Mouse (Mus musculus) hindbrain, postnatal 0 days (tissue): Measurements from ENCODE around the gene Zc3h15. TPM values are rescaled to one million over a fixed set of nuclear protein-coding genes. Genes with fewer than 3 reads are reported as not detected.
A peak's percentile ranks its signal among the peaks of the same experiment; 100 is the strongest.
"Not testable (repeated sequence)": the region's sequence is repeated elsewhere in the genome, so short reads cannot be mapped to it uniquely, and the experiment has no call there.

Experiments used
- ATAC-seq: fragments of 200-750 bp; cut with Nextera tagmentation; 2 replicates; pipeline ENCODE4 v1.8.0; 2017; ENCODE audit warnings: mild to moderate bottlenecking, moderate TSS enrichment, moderate library complexity
- DNase-seq: peaks from one replicate; pipeline ENCODE4 v3.0.0-alpha.2; 2015; ENCODE audit warnings: low spot score
- H3K27ac ChIP-seq: fragments of 300-500 bp; sonication (generic); 2 replicates; pipeline ENCODE4 v1.5.1; 2014; ENCODE audit warnings: mild to moderate bottlenecking
- H3K27me3 ChIP-seq: fragments of 300-500 bp; sonication (generic); 2 replicates; pipeline ENCODE4 v1.6.1; 2014; ENCODE audit warnings: low read length, mixed read lengths; ENCODE audit not compliant: insufficient read depth
- H3K36me3 ChIP-seq: fragments of 300-500 bp; sonication (generic); 2 replicates; pipeline ENCODE4 v1.6.1; 2014; ENCODE audit warnings: low read length, mixed read lengths; ENCODE audit not compliant: insufficient read depth
- H3K4me1 ChIP-seq: fragments of 300-500 bp; sonication (generic); 2 replicates; pipeline ENCODE4 v1.6.1; 2014; ENCODE audit warnings: antibody characterized with exemption, low read length, mixed read lengths; ENCODE audit not compliant: insufficient read depth
- H3K4me2 ChIP-seq: fragments of 300-500 bp; sonication (generic); 2 replicates; pipeline ENCODE4 v1.6.1; 2014; ENCODE audit warnings: low read depth, mild to moderate bottlenecking, low read length, moderate library complexity, mixed read lengths
- H3K4me3 ChIP-seq: fragments of 300-500 bp; sonication (generic); 2 replicates; pipeline ENCODE4 v1.5.1; 2014; ENCODE audit warnings: low read length
- H3K9ac ChIP-seq: fragments of 300-500 bp; sonication (generic); replicated peaks from 2 replicates; pipeline ENCODE4 v1.6.1; 2014; ENCODE audit warnings: mild to moderate bottlenecking, low read length, moderate library complexity, mixed read lengths
- H3K9me3 ChIP-seq: fragments of 300-500 bp; sonication (generic); 2 replicates; pipeline ENCODE4 v1.6.1; 2016; ENCODE audit warnings: low read length, mixed read lengths
- CTCF ChIP-seq: IDR thresholded peaks from 2 replicates; pipeline ENCODE4 v1.5.1; 2016; ENCODE audit warnings: antibody characterized with exemption, control low read depth, low read depth
- WGBS: fragments of 180-500 bp; shearing (Covaris S2); extraction: QIAGEN DNeasy Blood & Tissue Kit; methylation state at CpG from one replicate; pipeline ENCODE4 v1.1.7; 2014; 5-methylcytosine and 5-hydroxymethylcytosine counted together
- polyA plus RNA-seq: library from polyadenylated mRNA; unstranded; fragments of >200 nt; fragmentation: Nextera tagmentation; extraction: Ambion mirVana; gene quantifications from 2 replicates; pipeline ENCODE4 v1.2.1, GENCODE M21; 2015
- total RNA-seq: library from RNA; depleted of rRNA; stranded (reverse); fragments of >200 nt; gene quantifications from 2 replicates; pipeline ENCODE4 v1.2.3, GENCODE M21; 2014

Zc3h15 gene
- total and polyA plus RNA-seq, 2 experiments from 2014 or later: 64.8 to 177 TPM

DNA sequence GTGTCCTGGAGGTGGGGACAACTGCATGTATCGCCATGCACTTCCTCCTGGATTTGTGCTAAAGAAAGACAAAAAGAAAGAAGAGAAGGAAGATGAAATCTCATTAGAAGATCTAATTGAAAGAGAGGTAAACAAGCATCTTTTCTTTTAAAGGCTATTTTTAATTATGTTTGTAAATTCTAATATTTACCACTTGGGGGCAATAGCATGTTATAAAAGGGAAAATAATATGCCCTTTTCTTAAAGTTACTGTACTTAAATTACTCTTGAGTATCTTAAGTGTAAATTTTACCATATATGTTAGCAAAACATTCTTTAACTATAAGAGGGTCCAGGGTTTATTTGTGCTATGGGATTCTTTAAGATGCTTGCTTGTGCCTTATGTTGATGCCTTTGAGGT lies 15.9 kb downstream of the Zc3h15 start:
- no peaks in the 10 kb centered on the region for H3K4me1 ChIP-seq
- ATAC-seq (no peak), DNase-seq (no peak)
- no peak overlapping the region for H3K4me2 ChIP-seq
- H3K27ac ChIP-seq: no peak overlapping the region
- WGBS: 87% methylated on average over 1 of the region's 1 CpGs
- H3K36me3 ChIP-seq: peaks cover 6% of the 10 kb centered on the region; the same call in 1 of the 2 replicates
- peak; percentile 18; the same call in 1 of the 2 replicates for TF ChIP-seq CTCF
- no peak overlapping the region for H3K4me3 ChIP-seq
- H3K27me3 ChIP-seq: no peaks in the 10 kb centered on the region
- no peak overlapping the region for H3K9ac ChIP-seq
- no peaks in the 10 kb centered on the region for H3K9me3 ChIP-seq

GRCm38 (mm10) chr2:83661351-83661750 lies 17.1 kb downstream of the Zc3h15 start:
- Histone ChIP-seq H3K4me3 (no peak overlapping the region), H3K36me3 (0 out of 2 replicates have a peak, but pooled peaks cover 6% of the 10 kb centered on the region), H3K9me3 (no peaks in the 10 kb centered on the region), H3K4me2 (no peak overlapping the region), H3K4me1 (no peaks in the 10 kb centered on the region), H3K9ac (no peak overlapping the region), H3K27me3 (no peaks in the 10 kb centered on the region), H3K27ac (no peak overlapping the region)
- DNase-seq: no peak
- TF ChIP-seq CTCF: no peak
- 97% methylated on average over 6 of the region's 6 CpGs for WGBS
- ATAC-seq: no peak

GRCm38 (mm10) chr2:83665051-83665450 lies 20.8 kb downstream of the Zc3h15 start:
- not testable (repeated sequence) for H3K27ac ChIP-seq, ATAC-seq, H3K27me3 ChIP-seq, H3K36me3 ChIP-seq, H3K9ac ChIP-seq, H3K4me2 ChIP-seq, H3K9me3 ChIP-seq, H3K4me1 ChIP-seq, H3K4me3 ChIP-seq, DNase-seq
- WGBS: 98% methylated on average over 2 of the region's 2 CpGs
- peak; percentile 33; the same call in 1 of the 2 replicates for TF ChIP-seq CTCF

DNA sequence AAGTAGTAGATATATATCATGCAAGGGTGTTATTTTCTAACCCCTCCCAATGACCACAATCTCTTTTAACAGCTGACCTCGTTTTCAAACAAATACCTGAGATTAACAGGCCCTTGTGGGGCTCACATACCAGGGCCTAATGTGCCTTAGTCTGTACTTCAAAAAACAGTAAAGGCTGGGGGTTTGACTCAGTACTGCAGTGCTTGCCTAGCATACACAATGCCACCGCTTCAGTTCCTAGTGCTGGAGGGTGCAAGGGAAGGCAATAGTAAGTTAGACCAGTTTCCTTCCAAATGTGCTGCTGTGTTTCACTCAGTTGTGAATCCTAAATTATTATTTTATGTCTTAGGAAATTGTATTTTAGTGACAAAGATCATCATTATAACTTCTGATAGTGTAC lies 23.2 kb downstream of the Zc3h15 start:
- Histone ChIP-seq H3K9me3 (no peaks in the 10 kb centered on the region), H3K4me2 (no peak overlapping the region), H3K27ac (no peak overlapping the region), H3K4me3 (no peak overlapping the region), H3K27me3 (no peaks in the 10 kb centered on the region), H3K36me3 (0 out of 2 replicates have a peak, but pooled peaks cover 2% of the 10 kb centered on the region), H3K9ac (no peak overlapping the region), H3K4me1 (no peaks in the 10 kb centered on the region)
- TF ChIP-seq CTCF: no peak
- 89% methylated on average over 2 of the region's 2 CpGs for WGBS
- ATAC-seq: no peak
- DNase-seq: no peak

DNA sequence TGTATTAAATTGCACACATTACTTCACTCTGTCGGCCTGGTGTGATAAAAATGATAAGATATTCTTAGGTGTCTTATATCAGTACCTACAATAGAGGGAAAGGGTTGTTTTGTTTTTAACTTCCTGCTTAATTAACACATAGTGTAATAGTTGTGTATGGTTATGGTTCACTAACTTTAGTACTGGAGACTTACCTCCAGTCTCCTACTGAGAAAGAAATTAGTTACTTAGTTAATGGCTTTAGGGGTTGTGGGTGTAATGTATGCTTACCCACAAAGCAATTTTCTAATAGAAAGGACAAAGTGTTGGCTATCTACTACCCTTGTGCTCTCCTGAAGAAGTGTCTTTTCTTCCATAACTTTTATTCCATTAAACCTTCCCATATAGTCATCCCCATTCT lies 23.8 kb downstream of the Zc3h15 start:
- H3K9me3 ChIP-seq: no peaks in the 10 kb centered on the region
- no peaks in the 10 kb centered on the region for H3K4me1 ChIP-seq
- H3K36me3 ChIP-seq: 0 out of 2 replicates have a peak, but pooled peaks cover 4% of the 10 kb centered on the region
- H3K27me3 ChIP-seq: no peaks in the 10 kb centered on the region
- TF ChIP-seq CTCF: no peak
- H3K4me3 ChIP-seq: no peak overlapping the region
- no peak overlapping the region for H3K9ac ChIP-seq
- ATAC-seq (no peak), DNase-seq (no peak)
- H3K4me2 ChIP-seq: no peak overlapping the region
- no peak overlapping the region for H3K27ac ChIP-seq
- 86% methylated on average over 1 of the region's 1 CpGs for WGBS

DNA sequence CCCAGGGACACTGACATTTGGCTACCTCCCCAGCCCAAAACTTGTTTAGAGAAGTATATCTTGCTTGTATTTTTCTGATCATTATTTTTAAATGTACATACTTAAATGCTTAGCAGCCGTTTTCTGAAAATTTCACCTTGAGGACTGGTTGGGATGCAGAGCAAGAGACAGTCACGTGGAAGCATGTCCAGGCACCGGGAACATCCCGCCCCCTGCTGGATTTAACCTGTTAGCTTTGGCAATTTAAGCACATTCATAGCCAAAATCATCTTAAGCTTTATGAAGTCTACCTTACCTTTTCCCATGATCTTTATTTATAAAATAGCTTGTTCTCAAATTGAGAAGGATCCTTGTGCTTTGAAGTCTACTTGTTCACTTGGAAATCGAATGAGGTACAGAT lies 25.8 kb downstream of the Zc3h15 start:
- peak; percentile 22 for TF ChIP-seq CTCF
- no peaks in the 10 kb centered on the region for H3K4me1 ChIP-seq
- H3K4me2 ChIP-seq: no peak overlapping the region
- H3K27ac ChIP-seq: no peak overlapping the region
- 76% methylated on average over 5 of the region's 5 CpGs for WGBS
- H3K9ac ChIP-seq: no peak overlapping the region
- DNase-seq: no peak
- H3K27me3 ChIP-seq: no peaks in the 10 kb centered on the region
- H3K4me3 ChIP-seq: no peak overlapping the region
- H3K36me3 ChIP-seq: 0 out of 2 replicates have a peak, but pooled peaks cover 4% of the 10 kb centered on the region
- no peak for ATAC-seq
- no peaks in the 10 kb centered on the region for H3K9me3 ChIP-seq

DNA sequence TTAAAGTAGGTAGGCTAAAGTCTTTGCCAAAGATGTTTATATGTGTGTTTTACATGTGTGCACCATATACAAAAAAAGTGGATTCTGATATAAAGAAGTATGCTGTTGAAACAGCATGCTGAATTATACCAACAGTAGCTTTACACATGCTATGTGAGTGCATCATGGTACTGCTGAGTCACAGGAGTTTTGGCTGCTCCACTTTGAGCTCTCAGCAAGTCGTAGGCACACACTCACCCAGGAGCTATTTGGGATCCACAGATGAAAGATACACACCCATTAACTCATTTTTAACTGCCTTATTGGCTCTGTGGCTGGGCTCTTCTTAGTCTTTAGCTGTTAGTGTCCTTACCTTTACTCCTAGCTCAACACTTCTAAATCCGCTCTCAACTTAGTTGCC lies 27.6 kb downstream of the Zc3h15 start:
- H3K27ac ChIP-seq: no peak overlapping the region
- ATAC-seq: no peak
- H3K27me3 ChIP-seq: no peaks in the 10 kb centered on the region
- no peaks in the 10 kb centered on the region for H3K9me3 ChIP-seq
- no peak for TF ChIP-seq CTCF
- 0 out of 2 replicates have a peak, but pooled peaks cover 4% of the 10 kb centered on the region for H3K36me3 ChIP-seq
- no peaks in the 10 kb centered on the region for H3K4me1 ChIP-seq
- H3K9ac ChIP-seq: no peak overlapping the region
- DNase-seq: no peak
- 97% methylated on average over 2 of the region's 2 CpGs for WGBS
- no peak overlapping the region for H3K4me3 ChIP-seq
- no peak overlapping the region for H3K4me2 ChIP-seq
